Mouse (Mus musculus) lung, postnatal 4 days (tissue): Measurements from ENCODE around the gene Tm4sf20.

Source experiments
- DNase-seq, 2 experiments: peaks; one replicate each; pipeline ENCODE4 v3.0.0; 2021

Gene Tm4sf20

GRCm38 (mm10) chr1:82773208-82773607, 4.9 kb upstream of the Tm4sf20 start:
- no peak for DNase-seq

- DNase-seq = no peak
These were observed 4.2 kb upstream of the Tm4sf20 start for GRCm38 (mm10) chr1:82772428-82772827.

DNA sequence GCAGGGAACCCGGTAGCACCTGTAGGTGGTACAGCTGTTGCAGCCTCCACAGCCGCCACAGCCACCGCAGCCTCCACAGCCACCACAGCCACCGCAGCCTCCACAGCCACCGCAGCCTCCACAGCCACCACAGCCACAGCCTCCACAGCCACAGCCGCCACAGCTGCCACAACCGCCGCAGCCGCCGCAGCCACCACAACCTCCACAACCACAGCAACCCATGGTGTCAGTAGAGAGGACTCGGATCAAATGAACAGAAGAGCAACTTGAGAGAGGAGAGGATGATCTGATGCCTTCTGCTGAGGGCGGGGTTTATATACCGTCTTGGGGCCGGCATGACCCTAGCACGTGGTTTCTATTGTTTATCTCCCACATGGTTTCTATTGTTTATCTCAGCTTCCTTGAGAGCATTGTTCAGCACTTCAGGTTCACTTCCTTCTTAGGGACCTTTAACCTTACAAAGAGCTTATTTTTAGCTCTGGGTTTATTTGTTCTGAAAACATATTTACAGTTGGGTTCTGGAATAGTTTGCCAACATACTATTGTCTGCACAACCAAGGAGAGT, 2.8 kb upstream of the Tm4sf20 start, which contains the start of gene Gm47791:
TSS of gene Gm47791 (minus strand) at position 222 of the 565 bp plus-strand sequence.
- DNase-seq = no peak

DNA sequence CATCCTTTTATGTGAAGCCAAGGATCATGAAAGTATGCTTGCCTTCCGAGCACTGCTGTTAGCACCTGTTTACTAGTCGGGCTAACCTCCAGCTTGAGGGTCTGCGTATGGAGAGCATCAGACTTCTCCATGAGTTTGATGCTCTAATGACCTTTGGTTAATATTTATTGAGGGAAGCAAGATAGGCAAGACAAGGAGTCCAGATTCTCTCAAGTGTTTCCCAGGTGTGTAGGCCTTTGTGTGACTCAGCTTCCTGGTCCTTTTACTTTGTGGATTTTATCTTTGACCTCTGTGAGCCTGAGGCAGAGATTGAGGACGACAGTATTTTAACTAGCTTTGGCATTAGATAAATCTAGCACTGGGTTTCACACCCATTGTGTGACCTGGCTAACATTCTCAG, 1.6 kb downstream of the Tm4sf20 start:
- DNase-seq = no peak

- no peak for DNase-seq
These were observed 2.0 kb downstream of the Tm4sf20 start for GRCm38 (mm10) chr1:82766227-82766626.

DNA sequence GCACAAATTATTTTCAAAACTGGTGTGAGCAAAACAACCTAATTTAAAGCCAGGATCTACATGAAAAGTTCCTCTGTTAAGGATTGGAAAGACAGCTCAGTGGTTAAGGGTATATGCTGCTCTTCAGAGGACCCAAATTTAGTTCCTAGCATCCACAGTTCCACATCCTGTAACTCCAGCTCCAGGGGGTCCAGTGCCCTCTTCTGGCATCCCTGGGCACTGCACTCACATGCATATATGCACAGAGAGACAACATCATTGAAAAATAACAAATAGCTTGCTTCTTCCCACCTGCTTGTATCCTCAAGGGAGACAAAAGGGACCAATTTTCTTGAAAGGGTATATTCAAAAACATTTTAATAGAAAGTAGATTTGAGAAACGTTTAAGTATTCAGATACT, 6.0 kb downstream of the Tm4sf20 start:
- DNase-seq = no peak

- no peak for DNase-seq
These were observed 6.6 kb downstream of the Tm4sf20 start for GRCm38 (mm10) chr1:82761454-82762169.

DNA sequence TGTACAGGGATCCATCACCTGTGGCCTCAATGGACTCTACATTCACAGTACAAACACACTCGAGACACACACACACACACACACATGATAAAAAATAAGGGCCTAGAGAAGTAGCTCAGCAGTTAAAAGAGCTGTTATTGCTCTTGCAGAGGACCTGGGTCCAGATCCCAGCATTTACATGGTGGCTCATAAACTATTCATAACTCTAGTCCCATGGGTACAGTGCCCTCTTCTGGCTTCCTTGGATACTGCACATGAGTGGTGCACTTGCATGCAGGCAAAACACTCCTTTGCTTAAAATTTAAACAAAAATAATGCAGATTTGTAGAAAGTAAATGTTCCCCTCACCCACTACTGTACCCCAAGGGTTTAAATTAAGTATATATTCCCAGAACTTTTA, 8.7 kb downstream of the Tm4sf20 start:
- DNase-seq = no peak

GRCm38 (mm10) chr1:82747714-82748452, 20.4 kb downstream of the Tm4sf20 start:
- DNase-seq = no peak

- DNase-seq = no peak
These were observed 21.9 kb downstream of the Tm4sf20 start for GRCm38 (mm10) chr1:82746408-82746807.

- no peak for DNase-seq
These were observed 24.3 kb downstream of the Tm4sf20 start for GRCm38 (mm10) chr1:82743962-82744361.

- DNase-seq = no peak
These were observed 26.7 kb downstream of the Tm4sf20 start for GRCm38 (mm10) chr1:82741539-82741938.

DNA sequence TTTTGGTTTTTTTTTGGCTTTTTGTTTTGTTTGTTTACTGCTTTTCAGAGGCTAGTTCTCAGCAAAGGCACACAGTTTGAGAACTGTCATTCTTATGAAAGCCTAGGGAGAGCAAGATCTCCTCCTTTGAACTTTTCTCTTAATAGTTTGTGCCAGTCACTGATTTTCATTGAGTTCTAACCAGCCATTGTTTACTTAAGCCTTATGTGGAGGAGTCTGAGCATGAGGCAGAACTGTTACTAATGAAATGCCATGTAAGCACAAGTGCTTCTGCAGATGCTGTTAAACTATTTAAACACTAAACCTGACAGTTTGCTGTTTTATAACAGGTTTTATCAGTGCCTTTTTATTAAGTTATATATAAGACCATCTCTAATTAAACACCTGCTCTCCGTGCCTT, 30.2 kb downstream of the Tm4sf20 start:
- no peak for DNase-seq

DNA sequence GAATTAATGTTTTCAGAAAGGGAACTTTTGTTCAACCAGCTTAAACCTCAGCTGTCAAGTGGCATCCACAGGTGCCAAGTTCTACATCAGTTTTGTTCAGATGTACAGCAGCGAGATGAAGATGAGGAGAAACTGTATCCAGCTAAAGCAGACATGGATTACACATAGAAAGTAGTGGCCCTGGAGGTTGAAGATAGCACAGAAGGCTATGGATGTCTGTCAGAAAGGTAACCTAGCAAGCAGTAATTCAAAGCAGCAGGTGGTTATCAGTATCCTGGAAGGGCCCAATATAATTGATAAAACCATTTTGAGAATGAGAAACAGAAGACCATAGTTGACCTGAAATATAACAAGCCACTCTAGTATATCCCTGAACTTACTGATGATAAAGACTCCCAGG, 34.9 kb downstream of the Tm4sf20 start:
- no peak for DNase-seq

DNA sequence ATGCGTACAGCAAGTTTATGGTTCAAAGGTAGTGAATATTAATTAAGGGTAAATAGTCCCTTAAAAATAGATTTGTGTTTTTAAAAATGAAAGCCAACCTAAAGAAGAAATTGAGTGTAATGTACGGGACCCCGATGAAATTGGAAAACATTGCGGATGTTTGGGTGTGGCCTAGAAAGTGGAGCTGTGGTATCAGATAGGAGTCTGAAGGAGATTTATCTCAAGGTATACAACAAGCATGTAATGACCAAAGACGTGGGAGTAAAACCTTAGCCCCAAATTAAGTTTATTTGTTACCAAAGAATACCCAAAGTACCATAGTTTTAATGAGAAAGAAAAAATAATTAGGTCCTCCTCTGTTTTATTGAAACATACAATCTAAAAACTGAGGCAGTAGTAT, 41.8 kb downstream of the Tm4sf20 start:
- DNase-seq = no peak

DNA sequence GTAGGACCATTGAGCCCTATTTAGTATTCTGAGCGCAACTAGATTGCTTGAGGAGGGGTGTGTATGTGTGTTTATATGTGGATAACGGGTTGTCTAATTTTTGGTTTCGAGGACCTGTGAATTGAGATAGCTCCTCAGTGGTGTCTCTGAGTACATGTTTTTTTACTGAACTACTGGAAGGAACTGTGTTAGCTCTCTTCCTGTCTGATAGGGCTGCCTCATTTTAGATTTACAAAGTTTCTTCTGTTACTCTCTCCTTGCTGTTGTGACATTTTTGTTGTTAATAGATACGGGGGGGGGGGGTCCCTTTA, 42.4 kb downstream of the Tm4sf20 start:
- no peak for DNase-seq

DNA sequence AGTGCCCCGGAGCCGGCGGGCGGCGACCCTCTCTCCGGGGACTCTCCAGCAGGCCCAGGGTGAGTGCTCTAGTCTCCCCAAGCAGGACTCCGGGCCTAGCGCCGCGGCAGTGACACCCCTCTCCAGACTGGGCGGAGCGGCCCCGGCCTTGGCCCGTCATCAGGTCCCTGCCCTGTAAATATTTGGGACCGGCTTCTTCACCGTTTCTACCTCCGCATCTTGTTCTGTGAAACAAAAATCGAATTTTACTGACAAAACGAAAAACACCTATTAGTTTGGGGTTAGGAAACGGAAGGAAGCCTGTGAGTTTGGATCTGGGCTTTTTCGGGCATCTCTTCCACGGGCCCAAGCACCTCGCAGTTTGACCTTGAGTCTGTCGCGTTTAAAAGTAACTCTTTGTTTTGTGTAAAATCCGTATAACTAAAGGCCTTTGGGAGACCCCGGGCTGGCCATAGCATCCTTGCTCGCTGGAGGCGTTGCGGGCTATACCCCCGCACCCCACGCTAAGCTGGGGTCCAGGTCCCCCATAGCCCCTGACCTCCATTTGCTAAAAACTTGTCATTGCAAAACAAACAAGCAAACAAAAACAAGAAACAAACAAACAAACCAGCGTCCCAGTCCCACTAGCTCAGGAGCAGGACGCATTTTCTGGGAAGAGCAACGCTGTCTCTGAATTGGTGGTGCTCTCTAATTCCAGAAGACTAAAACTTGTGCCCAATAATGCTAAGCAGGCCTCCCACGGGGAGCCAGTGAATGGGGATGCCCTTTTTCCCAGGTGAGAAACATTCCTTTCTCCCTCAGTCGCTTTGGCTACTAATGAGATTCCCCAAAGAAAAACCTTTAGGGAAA, 43.0 kb downstream of the Tm4sf20 start:
- no peak for DNase-seq

DNA sequence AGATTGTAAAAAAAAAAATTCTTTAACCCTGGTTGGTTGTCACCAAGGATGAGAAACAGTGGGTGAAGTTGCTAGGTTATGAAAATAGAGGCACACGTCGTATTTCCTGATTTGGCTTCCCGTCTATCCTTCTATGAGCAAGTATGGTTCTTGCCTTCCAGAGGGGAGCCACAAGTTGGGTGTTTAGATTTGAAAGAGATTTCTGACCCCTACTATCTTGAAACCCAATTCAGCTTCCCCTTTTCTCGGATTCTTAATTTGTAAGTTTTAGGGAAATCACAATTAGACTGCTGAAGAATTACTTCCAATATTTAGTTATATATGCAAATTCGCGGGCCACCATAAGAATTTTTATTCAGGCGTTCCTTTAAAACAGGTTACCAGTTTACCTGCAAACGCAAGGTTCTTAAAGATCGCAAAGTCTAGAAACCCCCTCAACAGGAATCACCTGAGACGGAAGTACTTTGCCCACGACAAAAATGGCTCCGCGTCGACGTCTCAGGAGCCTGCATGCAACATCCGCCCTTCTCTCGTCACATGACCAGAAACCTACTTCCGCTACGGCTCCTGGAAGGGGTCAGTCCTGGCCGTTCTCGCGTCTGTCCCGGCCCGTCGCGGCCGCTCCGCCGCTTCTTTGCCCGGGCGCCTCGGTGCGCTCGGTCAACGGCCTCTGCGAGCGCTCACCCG, 43.8 kb downstream of the Tm4sf20 start, which contains the start of gene Mff:
TSS of gene Mff (plus strand) at position 552 of the 687 bp plus-strand sequence.
- peak; percentile 94 to 96 for DNase-seq

GRCm38 (mm10) chr1:82717816-82718512, 50.3 kb downstream of the Tm4sf20 start:
- peak; percentile 9 to 37 for DNase-seq
